In genomic region chr7:92423017-92423416, GRCm38 (mm10) we compare ENCODE assay signal across 19 mouse cellular contexts.
DNase-seq lines count a peak whose midpoint lies in the region; ATAC-seq and TF ChIP-seq lines count a peak whose summit lies in the region.
"Had no signal": no experiment of that assay in that cellular context is flagged by ENCODE, and none has a peak within 500 bp of the region (broad histone marks: within the 10 kb centered on the region; RNA-seq: fewer than 3 reads in every experiment).

No protein-coding gene starts in this region.

- 0 out of 2 replicates have a peak, but pooled peaks cover 5% of the 10 kb centered on the region for H3K36me3 ChIP-seq in forebrain, postnatal 0 days (ENCODE audit: insufficient read depth)
- no peaks in the 10 kb centered on the region for H3K36me3 ChIP-seq in forebrain, embryonic 16.5 days (ENCODE audit: control insufficient read depth, insufficient read depth)
- no peaks in the 10 kb centered on the region for H3K36me3 ChIP-seq in midbrain, embryonic 11.5 days (ENCODE audit: control insufficient read depth, insufficient read depth, low read length)
- H3K36me3 ChIP-seq in midbrain, embryonic 14.5 days (ENCODE audit: control insufficient read depth, insufficient read depth, low read length), result no peaks in the 10 kb centered on the region
- H3K36me3 ChIP-seq: G1E had no signal

- no peak overlapping the region for H3K27ac ChIP-seq in forebrain, postnatal 0 days (ENCODE audit: low read depth, low read length)
- no peak overlapping the region for H3K27ac ChIP-seq in forebrain, embryonic 16.5 days (ENCODE audit: low read length)
- no peak overlapping the region for H3K27ac ChIP-seq in midbrain, embryonic 11.5 days (ENCODE audit: low read depth, low read length)
- H3K27ac ChIP-seq in midbrain, embryonic 14.5 days (replicated peaks; ENCODE audit: low read depth, low read length), result no peak overlapping the region

- DNase-seq in forebrain, postnatal 0 days, result peak; percentile 14
- DNase-seq in midbrain, embryonic 11.5 days (ENCODE audit: low spot score, missing footprints), result peak; percentile 72
- DNase-seq in midbrain, embryonic 14.5 days, result no peak
- DNase-seq: adrenal gland, adult 2 months; adrenal gland, adult 8-10 months; adrenal gland, postnatal 10 days; adrenal gland, postnatal 14 days; adrenal gland, postnatal 25 days; adrenal gland, postnatal 36 days; B cell, adult 2 months; cerebellum, adult 11 months; cerebellum, adult 11-12 months; cerebellum, adult 18-20 months had no signal

- no peak overlapping the region for H3K9ac ChIP-seq in forebrain, postnatal 0 days
- no peak overlapping the region for H3K9ac ChIP-seq in forebrain, embryonic 16.5 days (replicated peaks; ENCODE audit: low read depth, low read length)
- no peak overlapping the region for H3K9ac ChIP-seq in midbrain, embryonic 11.5 days (ENCODE audit: low read length)
- H3K9ac ChIP-seq in midbrain, embryonic 14.5 days (replicated peaks; ENCODE audit: low read length), result no peak overlapping the region

- WGBS in forebrain, postnatal 0 days, result 76% methylated on average over 3 of the region's 3 CpGs
- WGBS in forebrain, embryonic 16.5 days, result 86% methylated on average over 3 of the region's 3 CpGs
- 95% methylated on average over 3 of the region's 3 CpGs for WGBS in midbrain, embryonic 11.5 days
- 97% methylated on average over 3 of the region's 3 CpGs for WGBS in midbrain, embryonic 14.5 days

- TF ChIP-seq CTCF in forebrain, postnatal 0 days (IDR thresholded peaks at IDR 0.05; ENCODE audit: low read depth), result no peak

- no peaks in the 10 kb centered on the region for H3K27me3 ChIP-seq in forebrain, postnatal 0 days (ENCODE audit: insufficient read depth, low read length)
- no peaks in the 10 kb centered on the region; the same call in 1 of the 2 replicates for H3K27me3 ChIP-seq in forebrain, embryonic 16.5 days (replicated peaks; ENCODE audit: control insufficient read depth, insufficient read depth, low read length)
- H3K27me3 ChIP-seq in midbrain, embryonic 11.5 days (ENCODE audit: control insufficient read depth, insufficient read depth, low read length), result no peaks in the 10 kb centered on the region
- no peaks in the 10 kb centered on the region for H3K27me3 ChIP-seq in midbrain, embryonic 14.5 days (ENCODE audit: control insufficient read depth, insufficient read depth, low read length)
- H3K27me3 ChIP-seq: CH12.LX, Patski had no signal

- no peak overlapping the region for H3K4me3 ChIP-seq in forebrain, postnatal 0 days (ENCODE audit: low read depth, low read length)
- no peak overlapping the region for H3K4me3 ChIP-seq in forebrain, embryonic 16.5 days (replicated peaks; ENCODE audit: low read length)
- H3K4me3 ChIP-seq in midbrain, embryonic 11.5 days (ENCODE audit: low read depth, low read length), result no peak overlapping the region
- H3K4me3 ChIP-seq in midbrain, embryonic 14.5 days (replicated peaks; ENCODE audit: low read depth, low read length), result no peak overlapping the region

- H3K4me2 ChIP-seq in forebrain, postnatal 0 days (ENCODE audit: low read depth), result no peak overlapping the region
- H3K4me2 ChIP-seq in forebrain, embryonic 16.5 days (ENCODE audit: low read length), result no peak overlapping the region
- no peak overlapping the region for H3K4me2 ChIP-seq in midbrain, embryonic 11.5 days
- no peak overlapping the region for H3K4me2 ChIP-seq in midbrain, embryonic 14.5 days (ENCODE audit: low read length)

- H3K9me3 ChIP-seq in forebrain, postnatal 0 days (ENCODE audit: low read length), result no peaks in the 10 kb centered on the region
- H3K9me3 ChIP-seq in forebrain, embryonic 16.5 days (ENCODE audit: control insufficient read depth, low read length), result no peaks in the 10 kb centered on the region
- H3K9me3 ChIP-seq in midbrain, embryonic 11.5 days (ENCODE audit: control insufficient read depth, low read length), result no peaks in the 10 kb centered on the region
- no peaks in the 10 kb centered on the region for H3K9me3 ChIP-seq in midbrain, embryonic 14.5 days (ENCODE audit: control insufficient read depth, low read length)
- H3K9me3 ChIP-seq: G1E had no signal

- ATAC-seq in forebrain, postnatal 0 days, result peak; percentile 65; the same call in 1 of the 2 replicates
- no peak for ATAC-seq in forebrain, embryonic 16.5 days
- no peak for ATAC-seq in midbrain, embryonic 11.5 days (ENCODE audit: low FRiP score)
- ATAC-seq in midbrain, embryonic 14.5 days (ENCODE audit: low FRiP score, low TSS enrichment), result no peak
- ATAC-seq: activated CD4-positive, CD25-positive, alpha-beta regulatory T cell, adult 4 months; CD4-positive, CD25-positive, alpha-beta regulatory T cell, adult 4 months; Patski had no signal

- H3K4me1 ChIP-seq in forebrain, postnatal 0 days (ENCODE audit: insufficient read depth), result no peaks in the 10 kb centered on the region
- no peaks in the 10 kb centered on the region for H3K4me1 ChIP-seq in forebrain, embryonic 16.5 days (replicated peaks; ENCODE audit: control insufficient read depth, insufficient read depth, low read length)
- no peaks in the 10 kb centered on the region for H3K4me1 ChIP-seq in midbrain, embryonic 11.5 days (ENCODE audit: control insufficient read depth, insufficient read depth, low read length)
- peaks cover 4% of the 10 kb centered on the region; the same call in 1 of the 2 replicates for H3K4me1 ChIP-seq in midbrain, embryonic 14.5 days (ENCODE audit: control insufficient read depth, insufficient read depth, low read length)
